Mouse (Mus musculus) T-cell, adult 2 months (primary cell): ENCODE data around the gene Pfkfb3.
"Not testable (repeated sequence)": the region's sequence is repeated elsewhere in the genome, so short reads cannot be mapped to it uniquely, and the experiment has no call there.

Experiments used
- DNase-seq: peaks from one replicate; pipeline ENCODE4 v3.0.0; 2022; ENCODE audit warnings: low spot score

The Pfkfb3 gene

DNA sequence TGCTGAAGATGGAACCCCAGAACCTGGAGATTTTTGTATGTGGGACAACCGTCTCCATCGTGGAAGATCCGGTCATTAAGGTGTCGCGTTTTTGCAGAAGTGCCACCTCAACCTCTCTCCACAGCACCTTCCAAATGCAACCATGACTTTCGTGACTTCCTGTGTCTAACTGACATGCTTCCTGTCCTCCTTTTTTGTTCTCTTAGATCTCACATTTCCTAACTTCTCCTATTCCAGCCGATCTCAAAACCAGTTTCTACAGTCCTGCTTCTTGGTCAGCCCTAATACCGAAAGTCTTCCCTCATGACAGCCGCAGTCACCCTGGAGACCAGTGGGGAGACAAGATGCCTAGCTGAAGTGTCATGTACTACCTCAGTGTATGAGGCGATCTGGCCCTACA, 5.4 kb downstream of the Pfkfb3 start:
- no peak for DNase-seq

GRCm38 (mm10) chr2:11547609-11548008, 6.3 kb downstream of the Pfkfb3 start:
- peak; percentile 47 for DNase-seq

GRCm38 (mm10) chr2:11546091-11546490, 7.8 kb downstream of the Pfkfb3 start:
- DNase-seq, result no peak

DNA sequence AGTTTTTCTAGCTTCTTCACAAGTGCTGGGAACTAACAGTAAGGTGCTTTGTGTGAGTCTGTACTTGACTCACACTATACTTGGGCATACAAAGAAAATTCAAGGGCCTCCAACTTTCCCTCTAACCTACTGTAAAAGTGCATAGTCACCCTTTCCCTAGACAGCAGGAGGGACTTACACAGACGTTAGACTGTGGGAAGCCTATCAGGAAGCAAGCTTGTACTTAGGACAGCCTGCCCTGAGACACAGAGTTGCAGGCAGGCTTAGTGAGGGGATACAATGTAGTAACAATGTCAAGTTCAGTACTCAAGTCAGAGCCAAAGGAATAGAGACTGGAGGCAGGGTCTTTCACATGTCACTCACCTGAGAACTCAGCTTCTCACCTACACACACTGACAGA, 8.5 kb downstream of the Pfkfb3 start:
- no peak for DNase-seq

DNA sequence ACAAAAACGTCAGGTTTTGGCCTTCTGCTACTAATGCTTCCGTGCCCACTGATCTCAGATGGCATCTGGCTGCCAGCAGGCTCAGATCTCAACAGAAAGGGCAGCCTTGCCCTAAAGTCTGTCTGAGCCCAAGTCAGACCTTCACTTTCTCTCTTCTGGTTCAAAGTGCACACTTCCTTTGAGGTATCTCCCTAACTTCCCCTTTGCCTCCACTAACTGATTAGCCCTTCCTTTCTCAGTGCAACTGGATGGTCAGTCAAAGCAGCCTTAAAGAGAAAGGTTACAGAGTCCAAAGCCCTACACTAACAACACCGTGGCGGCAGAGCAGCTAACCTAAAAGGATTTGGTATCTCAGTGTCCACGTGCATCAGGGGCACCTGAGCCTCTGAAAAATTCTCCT, 9.5 kb downstream of the Pfkfb3 start:
- no peak for DNase-seq

GRCm38 (mm10) chr2:11543158-11543557, 10.7 kb downstream of the Pfkfb3 start:
- no peak for DNase-seq

- peak; percentile 20 for DNase-seq
These were observed 11.2 kb downstream of the Pfkfb3 start for GRCm38 (mm10) chr2:11542640-11543039.

GRCm38 (mm10) chr2:11542121-11542520, 11.8 kb downstream of the Pfkfb3 start:
- peak; percentile 60 for DNase-seq

DNA sequence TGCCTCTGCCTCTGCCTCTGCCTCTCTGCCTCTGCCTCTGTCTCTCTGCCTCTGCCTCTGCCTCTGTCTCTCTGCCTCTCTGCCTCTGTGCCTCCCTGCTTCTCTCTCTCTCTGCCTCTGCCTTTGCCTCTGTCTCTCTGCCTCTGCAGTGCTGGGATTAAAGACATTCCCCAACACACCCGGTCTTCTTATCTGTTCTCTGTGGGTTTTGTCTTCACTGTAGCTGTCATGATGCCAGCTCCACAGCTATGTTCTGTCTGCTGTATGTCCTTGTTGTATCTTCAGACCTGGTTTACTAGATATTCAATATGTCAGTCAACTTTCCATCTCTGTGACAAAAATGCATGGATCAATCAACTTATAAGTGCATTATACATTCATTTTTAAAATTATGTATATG, 12.3 kb downstream of the Pfkfb3 start:
- not testable (repeated sequence) for DNase-seq

GRCm38 (mm10) chr2:11535966-11536365, 17.9 kb downstream of the Pfkfb3 start:
- no peak for DNase-seq

DNA sequence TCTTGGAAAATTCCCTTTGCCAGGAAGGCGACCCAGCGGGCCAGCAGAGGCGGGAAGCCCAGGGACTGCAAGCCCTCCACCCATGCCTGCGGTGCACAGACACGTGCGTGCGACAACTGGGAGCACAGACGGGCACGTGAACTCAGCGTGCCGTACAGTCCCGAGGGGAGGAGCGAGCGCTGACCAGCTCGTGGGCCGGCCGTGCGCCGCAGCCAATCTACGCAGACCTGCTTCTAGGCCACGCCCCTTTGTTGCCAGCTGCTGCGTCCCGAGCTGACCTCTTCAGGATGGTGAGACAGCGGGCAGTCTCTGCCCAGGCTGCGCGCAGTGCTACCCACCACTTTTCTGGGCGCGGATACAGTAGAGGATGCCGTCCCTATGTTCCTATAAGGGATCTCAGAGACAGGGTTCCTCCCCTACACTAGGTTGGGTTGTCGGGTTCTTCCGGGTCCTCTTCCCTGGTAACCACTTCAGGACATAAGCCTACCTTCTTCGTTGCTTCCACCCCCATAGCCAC, 18.4 kb downstream of the Pfkfb3 start:
- DNase-seq, result peak; percentile 37

GRCm38 (mm10) chr2:11534826-11535225, 19.1 kb downstream of the Pfkfb3 start:
- no peak for DNase-seq

DNA sequence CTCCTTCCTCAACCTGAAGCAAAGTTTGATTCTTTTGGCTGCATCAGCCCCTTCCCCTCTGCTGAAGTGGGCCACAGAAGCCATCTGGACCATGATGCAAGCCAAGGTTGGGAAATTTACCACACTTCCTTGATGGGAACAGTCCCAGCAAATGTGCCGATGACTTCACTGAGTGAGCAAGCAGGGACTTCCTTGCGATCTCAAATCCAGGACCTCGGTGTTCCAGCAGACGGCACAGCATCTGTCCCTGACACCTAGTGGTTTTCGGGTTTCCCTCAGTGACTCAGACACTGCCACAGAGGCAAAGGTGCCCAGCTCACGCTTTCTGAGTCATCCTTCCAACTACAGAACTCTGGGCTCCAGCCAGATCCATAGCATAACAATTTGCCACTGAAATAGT, 23.8 kb downstream of the Pfkfb3 start:
- no peak for DNase-seq

DNA sequence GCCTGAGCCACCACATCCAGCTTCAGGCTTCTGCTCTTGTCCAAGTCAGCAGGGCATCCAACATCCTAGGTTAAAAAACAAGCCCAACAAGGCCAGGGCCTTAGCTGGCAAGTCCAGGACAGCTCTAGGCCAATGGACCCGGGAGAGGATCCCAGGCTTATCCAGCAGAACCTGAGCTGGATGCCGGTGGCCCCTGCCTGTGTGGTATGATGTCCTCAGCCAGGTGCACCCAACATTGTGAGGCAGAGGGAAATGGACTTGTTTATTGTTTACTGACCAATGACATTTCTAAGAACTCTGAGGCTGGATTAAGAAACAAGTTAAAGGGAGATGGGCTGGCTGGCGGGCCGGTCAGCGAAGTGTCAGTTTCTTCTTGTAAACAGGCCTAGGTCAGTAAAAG, 27.8 kb downstream of the Pfkfb3 start:
- no peak for DNase-seq

DNA sequence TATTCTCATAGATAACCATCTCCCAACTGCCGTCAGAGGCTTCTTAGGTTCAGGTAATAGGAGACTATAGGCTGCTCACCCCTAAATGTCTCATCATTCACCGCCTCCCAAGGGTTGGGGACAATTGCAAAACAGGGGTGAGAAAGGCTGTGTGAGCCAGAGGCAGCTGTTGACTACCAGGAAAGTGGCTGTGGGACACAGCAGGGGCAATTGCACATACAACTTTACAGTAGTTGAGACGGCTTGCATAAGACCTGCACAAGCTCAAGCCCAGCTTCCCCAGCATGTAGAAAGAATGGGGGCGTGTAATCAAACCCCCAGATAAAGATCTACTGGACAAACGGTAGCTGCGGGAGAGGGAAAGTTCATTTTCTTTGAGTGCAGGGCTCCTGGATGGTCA, 29.1 kb downstream of the Pfkfb3 start:
- DNase-seq, result no peak

DNA sequence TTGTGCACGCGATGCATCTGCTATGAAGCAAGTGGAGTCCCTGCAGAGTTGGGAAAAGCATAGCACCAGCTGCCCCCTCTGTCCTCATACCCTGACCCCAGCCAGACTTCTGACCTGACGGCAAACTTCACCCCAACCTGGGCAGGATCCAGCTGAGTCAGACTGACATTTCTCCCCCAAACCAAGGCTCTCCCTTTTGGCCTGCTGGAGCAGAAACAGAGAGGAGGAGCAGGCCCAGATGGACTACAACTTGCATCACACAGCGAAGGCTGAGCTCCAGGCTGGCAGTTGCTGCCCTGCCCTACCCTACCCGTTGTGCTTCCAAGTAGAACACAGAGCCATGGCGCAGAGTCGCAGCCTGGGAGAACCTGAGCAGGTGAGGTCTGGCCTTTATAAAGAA, 32.1 kb downstream of the Pfkfb3 start:
- no peak for DNase-seq

GRCm38 (mm10) chr2:11520786-11521185, 33.1 kb downstream of the Pfkfb3 start:
- DNase-seq, result no peak

DNA sequence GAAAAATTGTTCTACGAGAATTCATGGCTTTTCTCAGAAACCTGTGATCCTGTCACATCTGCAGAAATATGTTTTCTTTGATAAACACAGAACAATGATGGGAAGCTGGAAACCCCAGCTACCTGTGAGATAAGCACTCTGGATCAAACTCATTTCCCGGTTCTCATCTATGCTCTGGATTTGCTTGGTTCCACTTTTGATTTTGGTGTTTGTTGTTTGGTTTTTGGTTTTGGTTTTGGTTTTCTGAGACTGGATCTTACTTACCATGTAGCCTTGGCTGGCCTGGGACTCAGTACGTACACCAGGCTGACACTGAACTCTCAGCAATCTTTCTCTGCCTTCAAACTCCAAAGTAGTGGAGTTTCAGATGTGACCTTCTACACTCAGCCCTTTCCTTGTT, 38.0 kb downstream of the Pfkfb3 start:
- DNase-seq, result no peak

- no peak for DNase-seq
These were observed 40.6 kb downstream of the Pfkfb3 start for GRCm38 (mm10) chr2:11513057-11513967.

DNA sequence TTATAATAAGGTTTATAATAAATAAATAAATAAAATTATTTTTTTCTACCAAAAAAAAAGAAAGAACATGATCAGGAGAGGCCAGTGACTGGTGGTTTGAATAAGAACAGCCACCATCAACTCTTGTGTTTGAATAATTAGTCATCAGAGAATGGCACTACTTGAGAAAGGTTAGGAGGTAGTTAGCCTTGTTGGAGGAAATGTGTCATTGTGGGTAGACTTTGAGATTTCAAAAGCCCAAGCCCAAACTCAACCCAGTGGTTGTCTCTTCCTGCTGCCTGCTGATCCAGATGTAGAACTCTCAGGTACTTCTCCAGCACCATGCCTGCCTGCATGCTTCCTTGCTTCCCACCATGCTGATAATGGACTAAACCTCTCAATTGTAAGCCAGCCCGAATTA, 41.8 kb downstream of the Pfkfb3 start:
- DNase-seq, result no peak

GRCm38 (mm10) chr2:11503736-11504135, 50.1 kb downstream of the Pfkfb3 start:
- no peak for DNase-seq

GRCm38 (mm10) chr2:11502901-11503431, 50.9 kb downstream of the Pfkfb3 start:
- DNase-seq, result peak; percentile 76

DNA sequence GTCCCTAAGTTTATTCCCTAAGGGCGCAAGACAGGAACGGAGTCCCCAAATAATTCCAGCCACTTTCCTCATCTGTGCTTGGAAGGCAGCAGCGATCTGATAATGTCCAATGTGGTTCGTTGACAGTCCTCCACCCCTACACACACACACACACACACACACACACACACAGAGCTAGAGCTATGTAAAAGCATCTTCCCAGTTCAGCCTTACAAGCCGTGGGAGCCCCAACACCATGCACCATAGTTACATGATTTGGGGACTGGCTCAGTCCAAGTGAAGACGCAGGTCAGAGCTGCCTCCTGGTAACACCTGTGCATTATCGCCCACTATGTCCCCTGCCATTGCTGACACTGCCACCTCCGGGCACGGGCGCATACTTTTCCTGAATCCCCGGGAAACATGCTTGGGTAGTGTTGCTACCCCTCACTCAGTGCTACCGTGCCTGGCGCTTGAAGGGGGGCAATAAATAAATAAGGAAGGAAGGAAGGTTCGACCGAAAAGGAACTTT, 51.6 kb downstream of the Pfkfb3 start:
- no peak for DNase-seq
